Mouse (Mus musculus): Measurements from ENCODE around the gene Cmtm2b. TPM values are rescaled to one million over a fixed set of nuclear protein-coding genes. Genes with fewer than 3 reads are reported as not detected.

Gene Cmtm2b
- total RNA-seq, 2 experiments from 2014 or later, result not detected

DNA sequence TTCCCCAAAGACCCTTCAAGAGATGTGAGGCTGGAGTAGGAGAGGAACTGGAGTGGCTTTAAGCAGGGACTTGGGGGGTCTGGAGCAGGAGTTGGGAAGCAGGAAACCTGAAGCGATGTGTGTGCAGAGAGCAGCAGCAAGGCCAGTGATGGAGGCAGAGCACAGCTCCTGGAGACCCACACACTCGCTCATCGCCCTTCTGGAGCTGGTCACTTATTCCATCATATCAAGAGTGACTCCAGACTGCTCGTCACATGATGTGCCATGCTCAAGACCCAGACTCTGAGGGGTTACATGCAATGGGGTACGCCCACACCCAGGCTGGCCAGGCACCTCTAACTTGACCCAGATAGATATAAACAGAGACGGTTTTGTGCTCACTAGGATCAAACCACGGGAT lies 58.2 kb downstream of the Cmtm2b start:
- no peak for DNase-seq (ENCODE audit: low spot score in 2 of 2)

Other genes with a start within 250 kb of the Cmtm2b start
- 1 to 10 TPM; 7.7 to 7.9 TPM for gene Cdh5, start 220.6 kb upstream of the Cmtm2b start, total RNA-seq (2021)
- gene Bean1, start 151.8 kb upstream of the Cmtm2b start, total RNA-seq (2021), result 1 to 10 TPM; 6.0 to 7.2 TPM
- 10 to 100 TPM; 38.5 to 39.9 TPM for gene Tk2, start 73.7 kb upstream of the Cmtm2b start, total RNA-seq (2021)
- gene Cklf, start 71.4 kb upstream of the Cmtm2b start, total RNA-seq (2021), result 1 to 10 TPM; 6.1 to 8.1 TPM
- gene Cmtm2a, start 29.0 kb upstream of the Cmtm2b start, total RNA-seq (2021), result not detected
- gene Gm45711, start 12.1 kb upstream of the Cmtm2b start, total RNA-seq (2021), result not detected
- gene Cmtm1, start 12.1 kb upstream of the Cmtm2b start, total RNA-seq (2021), result not detected
- not detected for gene Gm11020, start 663 bp upstream of the Cmtm2b start, total RNA-seq (2021)
- gene Cmtm3, start 17.2 kb downstream of the Cmtm2b start, total RNA-seq (2021), result 10 to 100 TPM; 12.0 to 14.2 TPM
- gene Cmtm4, start 73.6 kb downstream of the Cmtm2b start, total RNA-seq (2021), result 10 to 100 TPM; 63.3 to 73.1 TPM
- gene Dync1li2, start 120.8 kb downstream of the Cmtm2b start, total RNA-seq (2021), result 100 to 1,000 TPM; 258 to 289 TPM
- gene Terb1, start 187.7 kb downstream of the Cmtm2b start, total RNA-seq (2021), result under 1 TPM; 0.66 to 0.74 TPM
- 10 to 100 TPM; 43.6 to 45.7 TPM for gene Nae1, start 212.4 kb downstream of the Cmtm2b start, total RNA-seq (2021)
- gene Car7, start 212.5 kb downstream of the Cmtm2b start, total RNA-seq (2021), result 10 to 100 TPM; 13.7 to 18.2 TPM